Mouse (Mus musculus) neural tube, embryonic 11.5 days (tissue): ENCODE results near the gene Arhgap5. TPM values are rescaled to one million over a fixed set of nuclear protein-coding genes. Genes with fewer than 3 reads are reported as not detected.

Experiments used
- ATAC-seq: fragments of 200-750 bp; cut with Nextera tagmentation; 2 replicates; pipeline ENCODE4 v1.8.0; 2017; ENCODE audit warnings: moderate number of reproducible peaks, mild to moderate bottlenecking, moderate TSS enrichment, moderate library complexity; ENCODE audit not compliant: insufficient read depth, low FRiP score, low TSS enrichment
- DNase-seq: peaks from one replicate; pipeline ENCODE4 v3.0.0-alpha.2; 2015; ENCODE audit warnings: low spot score
- H3K27ac ChIP-seq: fragments of 300-500 bp; sonication (generic); 2 replicates; pipeline ENCODE4 v1.5.1; 2014; ENCODE audit warnings: low read depth, mild to moderate bottlenecking, low read length
- H3K27me3 ChIP-seq: fragments of 300-500 bp; sonication (generic); 2 replicates; pipeline ENCODE4 v1.6.1; 2014; ENCODE audit warnings: mild to moderate bottlenecking, low read length, mixed read lengths; ENCODE audit not compliant: control insufficient read depth, insufficient read depth
- H3K36me3 ChIP-seq: fragments of 300-500 bp; sonication (generic); 2 replicates; pipeline ENCODE4 v1.6.1; 2014; ENCODE audit warnings: mild to moderate bottlenecking, low read length, moderate library complexity, mixed read lengths; ENCODE audit not compliant: control insufficient read depth, insufficient read depth
- H3K4me1 ChIP-seq: fragments of 300-500 bp; sonication (generic); 2 replicates; pipeline ENCODE4 v1.6.1; 2014; ENCODE audit warnings: low read length, mixed read lengths; ENCODE audit not compliant: control insufficient read depth, insufficient read depth
- H3K4me2 ChIP-seq: fragments of 300-500 bp; sonication (generic); 2 replicates; pipeline ENCODE4 v1.6.1; 2014; ENCODE audit warnings: low read depth, mild to moderate bottlenecking, moderate library complexity
- H3K4me3 ChIP-seq: fragments of 300-500 bp; sonication (generic); 2 replicates; pipeline ENCODE4 v1.5.1; 2014; ENCODE audit warnings: low read depth, low read length
- H3K9ac ChIP-seq: fragments of 300-500 bp; sonication (generic); 2 replicates; pipeline ENCODE4 v1.6.1; 2014; ENCODE audit warnings: mild to moderate bottlenecking, low read length
- H3K9me3 ChIP-seq: fragments of 300-500 bp; sonication (generic); 2 replicates; pipeline ENCODE4 v1.6.1; 2016; ENCODE audit warnings: low read length; ENCODE audit not compliant: control insufficient read depth
- WGBS: fragments of 180-500 bp; shearing (Covaris S2); extraction: QIAGEN DNeasy Blood & Tissue Kit; methylation state at CpG from one replicate; pipeline ENCODE4 v1.1.7; 2014; 5-methylcytosine and 5-hydroxymethylcytosine counted together
- polyA plus RNA-seq: library from polyadenylated mRNA; unstranded; fragments of >200 nt; fragmentation: Nextera tagmentation; extraction: Ambion mirVana; gene quantifications from 2 replicates; pipeline ENCODE4 v1.2.1, GENCODE M21; 2014

The Arhgap5 gene
- polyA plus RNA-seq, 1 experiment from 2014 or later = 50.7 TPM

- 89% methylated on average over 5 of the region's 5 CpGs for WGBS
- no peak overlapping the region for H3K27ac ChIP-seq
- no peaks in the 10 kb centered on the region for H3K27me3 ChIP-seq
Measured at GRCm38 (mm10) chr12:52481969-52482550, 21.7 kb upstream of the Arhgap5 start.

GRCm38 (mm10) chr12:52483219-52483618 is 20.6 kb upstream of the Arhgap5 start:
- no peaks in the 10 kb centered on the region for H3K27me3 ChIP-seq
- no peaks in the 10 kb centered on the region; the same call in 1 of the 2 replicates for H3K4me1 ChIP-seq
- ATAC-seq (no peak), DNase-seq (no peak)
- H3K9me3 ChIP-seq = no peaks in the 10 kb centered on the region
- H3K4me3 ChIP-seq = no peak overlapping the region
- no peak overlapping the region for H3K4me2 ChIP-seq
- no peaks in the 10 kb centered on the region; the same call in 1 of the 2 replicates for H3K36me3 ChIP-seq
- H3K9ac ChIP-seq = no peak overlapping the region
- no peak overlapping the region for H3K27ac ChIP-seq
- 98% methylated on average over 9 of the region's 9 CpGs for WGBS

More at GRCm38 (mm10) chr12:52481969-52482550, 21.7 kb upstream of the Arhgap5 start:
- Histone ChIP-seq H3K9ac (no peak overlapping the region), H3K4me2 (no peak overlapping the region), H3K4me1 (no peaks in the 10 kb centered on the region), H3K9me3 (no peaks in the 10 kb centered on the region), H3K36me3 (no peaks in the 10 kb centered on the region), H3K4me3 (no peak overlapping the region)
- DNase-seq = no peak
- no peak for ATAC-seq

- peaks cover 4% of the 10 kb centered on the region; the same call in 1 of the 2 replicates for H3K4me1 ChIP-seq
- H3K9ac ChIP-seq = peak overlapping the region; percentile 37; the same call in 1 of the 2 replicates
- H3K27me3 ChIP-seq = no peaks in the 10 kb centered on the region
- 27% methylated on average over 15 of the region's 15 CpGs for WGBS
- no peak overlapping the region for H3K4me3 ChIP-seq
- no peaks in the 10 kb centered on the region; the same call in 1 of the 2 replicates for H3K36me3 ChIP-seq
- ATAC-seq = no peak
- no peak overlapping the region for H3K4me2 ChIP-seq
- no peaks in the 10 kb centered on the region for H3K9me3 ChIP-seq
- DNase-seq = peak; percentile 48
- H3K27ac ChIP-seq = no peak overlapping the region
Measured at GRCm38 (mm10) chr12:52488266-52488975, 15.4 kb upstream of the Arhgap5 start.

GRCm38 (mm10) chr12:52493281-52493681 is 10.5 kb upstream of the Arhgap5 start:
- Histone ChIP-seq H3K9me3 (no peaks in the 10 kb centered on the region), H3K4me2 (no peak overlapping the region), H3K4me3 (no peak overlapping the region), H3K27me3 (no peaks in the 10 kb centered on the region), H3K9ac (no peak overlapping the region), H3K36me3 (no peaks in the 10 kb centered on the region), H3K4me1 (peaks cover 4% of the 10 kb centered on the region; the same call in 1 of the 2 replicates), H3K27ac (no peak overlapping the region)
- ATAC-seq (no peak), DNase-seq (no peak)
- 72% methylated on average over 6 of the region's 6 CpGs for WGBS

- ATAC-seq (no peak), DNase-seq (no peak)
- Histone ChIP-seq H3K4me1 (no peaks in the 10 kb centered on the region), H3K36me3 (no peaks in the 10 kb centered on the region), H3K4me2 (no peak overlapping the region), H3K4me3 (no peak overlapping the region), H3K27ac (no peak overlapping the region), H3K27me3 (no peaks in the 10 kb centered on the region), H3K9ac (no peak overlapping the region), H3K9me3 (no peaks in the 10 kb centered on the region)
- 84% methylated on average over 3 of the region's 3 CpGs for WGBS
Measured at GRCm38 (mm10) chr12:52497209-52497608, 6.6 kb upstream of the Arhgap5 start.

- H3K27ac ChIP-seq = no peak overlapping the region
- 86% methylated on average over 8 of the region's 8 CpGs for WGBS
- no peak overlapping the region for H3K4me2 ChIP-seq
- H3K9ac ChIP-seq = no peak overlapping the region
- no peak for DNase-seq
- peaks cover 5% of the 10 kb centered on the region for H3K4me1 ChIP-seq
- no peaks in the 10 kb centered on the region for H3K27me3 ChIP-seq
- no peak for ATAC-seq
- no peaks in the 10 kb centered on the region for H3K9me3 ChIP-seq
- H3K36me3 ChIP-seq = no peaks in the 10 kb centered on the region
- no peak overlapping the region for H3K4me3 ChIP-seq
Measured at GRCm38 (mm10) chr12:52500915-52501833, 2.6 kb upstream of the Arhgap5 start.

- H3K4me3 ChIP-seq = no peak overlapping the region
- no peak overlapping the region for H3K27ac ChIP-seq
- H3K27me3 ChIP-seq = no peaks in the 10 kb centered on the region
- no peak for ATAC-seq
- H3K9ac ChIP-seq = no peak overlapping the region
- H3K36me3 ChIP-seq = no peaks in the 10 kb centered on the region
- H3K4me1 ChIP-seq = peaks cover 5% of the 10 kb centered on the region
- 69% methylated on average over 3 of the region's 3 CpGs for WGBS
- H3K4me2 ChIP-seq = no peak overlapping the region
- H3K9me3 ChIP-seq = no peaks in the 10 kb centered on the region
- DNase-seq = no peak
Measured at GRCm38 (mm10) chr12:52502161-52502560, 1.6 kb upstream of the Arhgap5 start.

GRCm38 (mm10) chr12:52503131-52503455 is 679 bp upstream of the Arhgap5 start:
- H3K4me2 ChIP-seq = peak overlapping the region; percentile 48
- DNase-seq = no peak
- peak; percentile 42 for ATAC-seq
- peak overlapping the region; percentile 62 for H3K4me3 ChIP-seq
- H3K27me3 ChIP-seq = no peaks in the 10 kb centered on the region
- H3K36me3 ChIP-seq = no peaks in the 10 kb centered on the region
- WGBS = 0% methylated on average over 13 of the region's 13 CpGs
- H3K9me3 ChIP-seq = no peaks in the 10 kb centered on the region
- peak overlapping the region; percentile 58 for H3K9ac ChIP-seq
- peaks cover 5% of the 10 kb centered on the region for H3K4me1 ChIP-seq
- H3K27ac ChIP-seq = peak overlapping the region; percentile 99
